Mouse (Mus musculus): Measurements from ENCODE around the gene Cdr2.
"Not testable (repeated sequence)": the region's sequence is repeated elsewhere in the genome, so short reads cannot be mapped to it uniquely, and the experiment has no call there.

Gene Cdr2

DNA sequence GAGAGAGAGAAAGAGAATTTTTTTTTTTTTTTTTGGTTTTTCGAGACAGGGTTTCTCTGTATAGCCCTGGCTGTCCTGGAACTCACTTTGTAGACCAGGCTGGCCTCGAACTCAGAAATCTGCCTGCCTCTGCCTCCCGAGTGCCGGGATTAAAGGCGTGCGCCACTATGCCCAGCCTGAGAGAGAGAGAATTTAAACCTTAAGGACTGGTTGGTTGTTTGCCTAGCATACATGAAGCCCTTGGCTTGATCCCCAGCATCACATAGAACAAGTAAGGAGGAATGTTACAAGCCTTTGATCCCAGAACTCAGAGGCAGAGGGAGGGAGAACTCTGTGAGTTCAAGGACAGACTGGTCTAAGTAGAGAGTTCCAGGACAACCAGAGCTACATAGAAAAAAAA is 70.8 kb downstream of the Cdr2 start:
- in situ Hi-C loops (cut with MboI; ENCODE audit: low sequenced_read_pairs), result not testable (repeated sequence)

DNA sequence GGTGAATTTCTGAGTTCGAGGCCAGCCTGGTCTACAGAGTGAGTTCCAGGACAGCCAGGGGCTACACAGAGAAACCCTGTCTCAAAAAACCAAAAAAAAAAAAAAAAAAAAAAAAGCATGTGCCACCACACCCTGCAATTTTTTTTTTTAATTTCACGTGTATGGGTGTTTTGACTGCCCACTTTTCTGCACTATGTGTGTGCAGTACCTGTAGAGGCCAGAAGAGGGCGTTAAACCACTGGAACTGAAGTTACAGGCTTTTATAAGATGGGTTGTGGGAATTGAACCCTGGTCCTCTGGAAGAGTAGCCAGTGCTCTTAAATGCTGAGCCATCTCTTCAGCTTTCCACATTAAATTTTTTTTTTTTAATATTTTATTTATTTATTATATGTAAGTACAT is 71.9 kb downstream of the Cdr2 start:
- in situ Hi-C loops (cut with MboI; ENCODE audit: low sequenced_read_pairs), result not testable (repeated sequence)

Measured in CH12F3 (cell line).